15 mouse cellular contexts compared by ENCODE assay signal in genomic region chr6:119661081-119661493, GRCm38 (mm10).
A peak's percentile ranks its signal among the peaks of the same experiment; 100 is the strongest.
DNase-seq lines count a peak whose midpoint lies in the region; ATAC-seq and TF ChIP-seq lines count a peak whose summit lies in the region.
"Had no signal": no experiment of that assay in that cellular context is flagged by ENCODE, and none has a peak within 500 bp of the region (broad histone marks: within the 10 kb centered on the region; RNA-seq: fewer than 3 reads in every experiment).

No protein-coding gene starts in this region.

- H3K9me3 ChIP-seq in heart, postnatal 0 days (replicated peaks; ENCODE audit: control insufficient read depth, low read length) = no peaks in the 10 kb centered on the region
- H3K9me3 ChIP-seq in forebrain, postnatal 0 days (ENCODE audit: low read length) = no peaks in the 10 kb centered on the region
- H3K9me3 ChIP-seq: hindbrain, embryonic 15.5 days; midbrain, embryonic 15.5 days; neural tube, embryonic 13.5 days had no signal

- 0 out of 2 replicates have a peak, but pooled peaks cover 4% of the 10 kb centered on the region for H3K36me3 ChIP-seq in heart, postnatal 0 days (replicated peaks; ENCODE audit: control insufficient read depth, insufficient read depth, low read length)
- H3K36me3 ChIP-seq in forebrain, postnatal 0 days (ENCODE audit: insufficient read depth) = no peaks in the 10 kb centered on the region
- H3K36me3 ChIP-seq: midbrain, embryonic 15.5 days; neural tube, embryonic 13.5 days had no signal

- H3K27me3 ChIP-seq in heart, postnatal 0 days (ENCODE audit: control insufficient read depth, insufficient read depth, low read length) = no peaks in the 10 kb centered on the region
- H3K27me3 ChIP-seq in forebrain, postnatal 0 days (ENCODE audit: insufficient read depth, low read length) = no peaks in the 10 kb centered on the region
- H3K27me3 ChIP-seq: hindbrain, embryonic 15.5 days; midbrain, embryonic 15.5 days; neural tube, embryonic 13.5 days had no signal

- no peak overlapping the region for H3K4me3 ChIP-seq in heart, postnatal 0 days (ENCODE audit: low read depth, low read length)
- no peak overlapping the region for H3K4me3 ChIP-seq in forebrain, postnatal 0 days (ENCODE audit: low read depth, low read length)
- H3K4me3 ChIP-seq: hindbrain, embryonic 15.5 days; midbrain, embryonic 15.5 days; neural tube, embryonic 13.5 days had no signal

- no peak for TF ChIP-seq CTCF in heart, postnatal 0 days (IDR thresholded peaks at IDR 0.05; ENCODE audit: low read depth)
- TF ChIP-seq CTCF in forebrain, postnatal 0 days (IDR thresholded peaks at IDR 0.05; ENCODE audit: low read depth) = no peak

- H3K4me2 ChIP-seq in heart, postnatal 0 days (ENCODE audit: low read depth, low read length) = no peak overlapping the region
- H3K4me2 ChIP-seq in forebrain, postnatal 0 days (ENCODE audit: low read depth) = no peak overlapping the region
- H3K4me2 ChIP-seq: hindbrain, embryonic 15.5 days; midbrain, embryonic 15.5 days; neural tube, embryonic 13.5 days had no signal

- H3K27ac ChIP-seq in heart, postnatal 0 days (ENCODE audit: low read depth) = 0 out of 2 replicates have a peak overlapping the region, but pooled peaks have one; percentile 12
- no peak overlapping the region for H3K27ac ChIP-seq in forebrain, postnatal 0 days (ENCODE audit: low read depth, low read length)
- H3K27ac ChIP-seq: hindbrain, embryonic 15.5 days; midbrain, embryonic 15.5 days; neural tube, embryonic 13.5 days had no signal

- no peak for DNase-seq in heart, postnatal 0 days (ENCODE audit: low spot score)
- DNase-seq in heart, adult 8-10 months (ENCODE audit: low spot score) = no peak
- peak; percentile 19 for DNase-seq in NIH3T3 (ENCODE audit: low read depth)
- DNase-seq in cerebellum, adult 11-12 months = peak; percentile 64
- DNase-seq in forebrain, postnatal 0 days = peak; percentile 26
- no peak for DNase-seq in thymus, postnatal 10 days (ENCODE audit: low spot score in 2 of 2)
- DNase-seq in embryo, embryonic 10 days (ENCODE audit: low spot score) = no peak
- DNase-seq: adrenal gland, postnatal 14 days; lung, postnatal 14 days; retina, postnatal 1 day; thymus, adult 2 months had no signal

- no peak for TF ChIP-seq EP300 in heart, postnatal 0 days (IDR thresholded peaks at IDR 0.05; ENCODE audit: low read depth)

- H3K4me1 ChIP-seq in heart, postnatal 0 days (ENCODE audit: control insufficient read depth, insufficient read depth) = peaks cover 13% of the 10 kb centered on the region
- no peaks in the 10 kb centered on the region for H3K4me1 ChIP-seq in forebrain, postnatal 0 days (ENCODE audit: insufficient read depth)
- H3K4me1 ChIP-seq: hindbrain, embryonic 15.5 days; midbrain, embryonic 15.5 days; neural tube, embryonic 13.5 days had no signal

- ATAC-seq in heart, postnatal 0 days (ENCODE audit: insufficient read depth, low read depth) = no peak
- peak; percentile 78 for ATAC-seq in forebrain, postnatal 0 days
- ATAC-seq in erythroblast, adult 5-6 weeks (replicated peaks; ENCODE audit: low FRiP score, poor library complexity, severe bottlenecking) = no peak
- ATAC-seq: midbrain, embryonic 15.5 days had no signal

- no peak overlapping the region for H3K9ac ChIP-seq in heart, postnatal 0 days (replicated peaks; ENCODE audit: low read depth, low read length)
- H3K9ac ChIP-seq in forebrain, postnatal 0 days = no peak overlapping the region
- H3K9ac ChIP-seq: hindbrain, embryonic 15.5 days; midbrain, embryonic 15.5 days; neural tube, embryonic 13.5 days had no signal

- 28% methylated on average over 3 of the region's 3 CpGs for WGBS in heart, postnatal 0 days
- WGBS in forebrain, postnatal 0 days = 27% methylated on average over 3 of the region's 3 CpGs

Comparison
In these comparisons a context has a peak if more than half of its experiments do, and no peak if none do; other contexts are left out.
1. DNase-seq: peak in NIH3T3 (single experiment), cerebellum, adult 11-12 months (single experiment) and forebrain, postnatal 0 days (single experiment); none in heart, postnatal 0 days (single experiment), heart, adult 8-10 months (single experiment), thymus, postnatal 10 days (0 of 2) and embryo, embryonic 10 days (single experiment).